In genomic region chr17:79713643-79714367, GRCm38 (mm10) we compare ENCODE assay signal across 8 mouse cellular contexts. TPM values are rescaled to one million over a fixed set of nuclear protein-coding genes. Genes with fewer than 3 reads are reported as not detected.
DNase-seq lines count a peak whose midpoint lies in the region; ATAC-seq and TF ChIP-seq lines count a peak whose summit lies in the region.

No protein-coding gene starts in this region.

- no peaks in the 10 kb centered on the region for H3K9me3 ChIP-seq in kidney, embryonic 14.5 days (ENCODE audit: control insufficient read depth, low read length)
- peaks cover 3% of the 10 kb centered on the region; the same call in 1 of the 2 replicates for H3K9me3 ChIP-seq in forebrain, embryonic 10.5 days
- no peaks in the 10 kb centered on the region for H3K9me3 ChIP-seq in hindbrain, postnatal 0 days (ENCODE audit: low read length)

- H3K4me2 ChIP-seq in kidney, embryonic 14.5 days (replicated peaks; ENCODE audit: low read depth, low read length) = peak overlapping the region; percentile 88
- peak overlapping the region; percentile 70 for H3K4me2 ChIP-seq in hindbrain, postnatal 0 days (ENCODE audit: low read depth, low read length)

- H3K9ac ChIP-seq in kidney, embryonic 14.5 days (ENCODE audit: low read depth, low read length) = peak overlapping the region; percentile 60
- H3K9ac ChIP-seq in hindbrain, postnatal 0 days (replicated peaks; ENCODE audit: low read length) = no peak overlapping the region; the same call in 1 of the 2 replicates

- H3K36me3 ChIP-seq in kidney, embryonic 14.5 days (ENCODE audit: control insufficient read depth, insufficient read depth, low read length) = no peaks in the 10 kb centered on the region
- H3K36me3 ChIP-seq in forebrain, embryonic 10.5 days (replicated peaks) = no peaks in the 10 kb centered on the region
- H3K36me3 ChIP-seq in hindbrain, postnatal 0 days (ENCODE audit: insufficient read depth, low read length) = no peaks in the 10 kb centered on the region
- no peaks in the 10 kb centered on the region for H3K36me3 ChIP-seq in small intestine, adult 2 months (ENCODE audit: control insufficient read depth, insufficient read depth, low read length)

- no peak overlapping the region for H3K27ac ChIP-seq in kidney, embryonic 14.5 days (ENCODE audit: low read depth, low read length)
- peak overlapping the region; percentile 77; the same call in 1 of the 2 replicates for H3K27ac ChIP-seq in forebrain, embryonic 10.5 days
- no peak overlapping the region for H3K27ac ChIP-seq in hindbrain, postnatal 0 days
- peak overlapping the region; percentile 17 for H3K27ac ChIP-seq in small intestine, adult 2 months (ENCODE audit: insufficient read depth, low read depth, low read length)

- peaks cover 13% of the 10 kb centered on the region; the same call in 1 of the 2 replicates for H3K4me1 ChIP-seq in kidney, embryonic 14.5 days (ENCODE audit: control insufficient read depth, insufficient read depth, low read length)
- peaks cover 48% of the 10 kb centered on the region for H3K4me1 ChIP-seq in forebrain, embryonic 10.5 days
- peaks cover 6% of the 10 kb centered on the region for H3K4me1 ChIP-seq in hindbrain, postnatal 0 days (ENCODE audit: insufficient read depth, low read length)
- H3K4me1 ChIP-seq in small intestine, adult 2 months (ENCODE audit: control insufficient read depth, insufficient read depth, insufficient read length, low read length) = peaks cover 18% of the 10 kb centered on the region

- ATAC-seq in kidney, embryonic 14.5 days (ENCODE audit: low FRiP score, low TSS enrichment) = peak; percentile 15; the same call in 1 of the 2 replicates
- peak; percentile 58 for ATAC-seq in hindbrain, postnatal 0 days

- under 1% methylated on average over 63 of the region's 63 CpGs for WGBS in kidney, embryonic 14.5 days
- under 1% methylated on average over 63 of the region's 63 CpGs for WGBS in forebrain, embryonic 10.5 days
- under 1% methylated on average over 63 of the region's 63 CpGs for WGBS in hindbrain, postnatal 0 days
- 2% methylated on average over 63 of the region's 63 CpGs for WGBS in small intestine, adult 2 months

- no peak for DNase-seq in kidney, adult 8-10 months
- peak; percentile 29 to 33 for DNase-seq in adrenal gland, adult 18-20 months (ENCODE audit: low spot score in 2 of 2)
- DNase-seq in forebrain, embryonic 10.5 days (ENCODE audit: extremely low spot score, low spot score) = peak; percentile 60
- DNase-seq in hindbrain, postnatal 0 days (ENCODE audit: low spot score) = peak; percentile 52
- peak; percentile 58 for DNase-seq in lung, postnatal 10 days
- no peak for DNase-seq in left cerebral cortex, postnatal 14 days (ENCODE audit: low spot score in 2 of 2)

- peaks cover 22% of the 10 kb centered on the region for H3K27me3 ChIP-seq in kidney, embryonic 14.5 days (ENCODE audit: control insufficient read depth, insufficient read depth, low read length)
- H3K27me3 ChIP-seq in forebrain, embryonic 10.5 days (ENCODE audit: poor library complexity, severe bottlenecking) = peaks cover 99% of the 10 kb centered on the region
- peaks cover 42% of the 10 kb centered on the region for H3K27me3 ChIP-seq in hindbrain, postnatal 0 days (ENCODE audit: insufficient read depth, low read length)
- peaks cover 35% of the 10 kb centered on the region; the same call in 1 of the 2 replicates for H3K27me3 ChIP-seq in small intestine, adult 2 months (ENCODE audit: control insufficient read depth, insufficient read depth, low read length)

- peak overlapping the region; percentile 49 for H3K4me3 ChIP-seq in kidney, embryonic 14.5 days (ENCODE audit: low read length)
- peak overlapping the region; percentile 60 for H3K4me3 ChIP-seq in forebrain, embryonic 10.5 days
- H3K4me3 ChIP-seq in hindbrain, postnatal 0 days (ENCODE audit: low read length) = peak overlapping the region; percentile 36
- H3K4me3 ChIP-seq in small intestine, adult 2 months (ENCODE audit: low read depth, low read length) = peak overlapping the region; percentile 58

- intact Hi-C loops in left cerebral cortex, postnatal 14 days (cut with DNase I) = no loop called here

- no peak for TF ChIP-seq POLR2A in small intestine, adult 2 months (IDR thresholded peaks at IDR 0.05; ENCODE audit: low read depth, low read length)

- TF ChIP-seq CTCF in hindbrain, postnatal 0 days (IDR thresholded peaks at IDR 0.05; ENCODE audit: low read depth) = no peak; the same call in 1 of the 2 replicates
- TF ChIP-seq CTCF in small intestine, adult 2 months (IDR thresholded peaks at IDR 0.05; ENCODE audit: extremely low read depth, insufficient read length, insufficient replicate concordance, low read depth, low read length) = no peak

RNA-seq across cellular contexts. Expression of gene Cyp1b1, which starts 1.1 kb away (rescaled TPM):
- 9.0 and 16.5 TPM in 2 replicates for polyA plus RNA-seq in kidney, embryonic 14.5 days (2014; fragmentation: Nextera tagmentation; extraction: Ambion mirVana)
- 10 to 100 TPM; 28.1 to 39.5 TPM for total RNA-seq in adrenal gland, adult 18-20 months (2021)
- polyA plus RNA-seq in forebrain, embryonic 10.5 days (2016; fragmentation: Nextera tagmentation; extraction: Ambion mirVana) = 1.6 and 2.3 TPM in 2 replicates
- total RNA-seq in hindbrain, postnatal 0 days (2014; rRNA removed) = 6.3 and 12.8 TPM in 2 replicates
- 6.2 and 6.5 TPM in 2 replicates for polyA plus RNA-seq in hindbrain, postnatal 0 days (2015; fragmentation: Nextera tagmentation; extraction: Ambion mirVana)
- 2.4 and 5.4 TPM in 2 replicates for polyA plus RNA-seq in small intestine, adult 2 months (2012; rRNA removed)
- total RNA-seq in left cerebral cortex, postnatal 14 days (2021) = 1 to 10 TPM; 3.3 to 4.2 TPM

Comparison
In these comparisons a context has a peak if more than half of its experiments do, and no peak if none do; other contexts are left out.
1. H3K27ac ChIP-seq: peak in forebrain, embryonic 10.5 days (single experiment) and small intestine, adult 2 months (single experiment); none in kidney, embryonic 14.5 days (single experiment) and hindbrain, postnatal 0 days (single experiment).
2. DNase-seq: peak in adrenal gland, adult 18-20 months (2 of 2), forebrain, embryonic 10.5 days (single experiment), hindbrain, postnatal 0 days (single experiment) and lung, postnatal 10 days (single experiment); none in kidney, adult 8-10 months (0 of 2) and left cerebral cortex, postnatal 14 days (0 of 2).
3. Peak in every context shown above with its lines, with median percentiles within 50 percentile points of each other: H3K4me3 ChIP-seq.